Mouse (Mus musculus): ENCODE data around the gene Nup214. TPM values are rescaled to one million over a fixed set of nuclear protein-coding genes. Genes with fewer than 3 reads are reported as not detected.

Nup214 gene
- polyA plus RNA-seq (2015; fragmentation: Nextera tagmentation; extraction: Ambion mirVana) = 82.9 and 86.7 TPM in 2 replicates

DNA sequence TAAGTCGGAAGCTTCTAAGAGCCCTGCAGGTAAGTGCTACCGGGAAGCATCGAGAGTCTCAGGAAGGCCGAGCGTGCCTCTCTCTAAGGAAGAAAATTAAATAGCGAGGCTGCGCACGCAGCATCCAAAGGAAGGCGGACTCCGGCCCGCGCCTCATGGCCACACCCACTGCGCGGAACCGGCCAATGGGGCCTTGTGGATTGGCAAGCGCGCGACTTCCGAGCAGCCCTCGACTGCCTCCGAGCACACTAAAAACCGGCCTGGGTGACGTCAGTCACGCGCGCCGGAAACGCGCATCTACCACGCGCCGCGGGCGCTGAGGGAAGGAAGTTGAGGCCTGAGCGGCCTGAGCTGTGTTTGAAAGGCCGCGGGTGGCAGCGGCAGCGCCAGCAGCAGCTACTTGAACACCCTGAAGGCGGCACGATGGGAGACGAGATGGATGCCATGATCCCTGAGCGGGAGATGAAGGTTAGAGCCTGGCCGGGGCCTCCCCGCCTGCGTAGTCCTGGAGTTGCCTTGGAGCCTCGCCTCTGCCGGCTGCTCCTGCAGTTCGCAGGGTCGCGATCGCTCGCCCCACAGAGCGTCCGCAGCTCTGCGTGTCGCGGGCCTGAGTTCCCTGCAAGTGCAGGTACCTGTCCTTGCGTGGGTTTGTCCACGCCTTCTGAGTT is at the start of gene Nup214:
Gene Nup214, plus strand, starts transcription at position 296 of the 668 bp plus-strand sequence.
- Histone ChIP-seq H3K27ac (peak within 1 kb of the TSS; percentile 70), H3K4me3 (peak within 1 kb of the TSS; percentile 95), H3K4me1 (peaks cover 15% of the 10 kb centered on the region), H3K9me3 (no peaks in the 10 kb centered on the region), H3K4me2 (peak within 1 kb of the TSS; percentile 84), H3K9ac (peak within 1 kb of the TSS; percentile 97), H3K36me3 (peaks cover 28% of the 10 kb centered on the region), H3K27me3 (no peaks in the 10 kb centered on the region)
- peak; percentile 100 for ATAC-seq (ENCODE audit: borderline replicate concordance, extremely low read depth, low FRiP score, low TSS enrichment)
- under 1% methylated on average over 56 of the region's 60 CpGs for WGBS

DNA sequence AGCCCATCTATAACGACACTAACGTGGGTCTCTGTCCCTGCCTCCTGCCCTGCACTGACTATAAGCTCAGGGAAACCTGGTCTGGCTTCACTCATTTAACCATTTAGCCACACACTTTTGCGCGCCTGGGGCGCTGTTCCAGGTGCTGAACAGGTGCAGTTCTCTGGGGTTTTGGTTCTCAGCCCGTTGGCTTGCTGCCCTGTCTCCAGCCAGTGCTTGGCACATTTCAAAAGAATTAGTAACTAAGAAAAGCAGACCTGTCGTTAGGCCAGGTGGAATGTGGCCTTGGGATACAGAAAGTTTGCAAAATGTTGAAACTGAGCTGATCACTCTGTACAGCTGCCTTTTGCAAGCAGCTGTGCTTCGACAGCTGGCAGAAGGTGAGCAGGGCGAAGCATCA is 49.4 kb upstream of the Nup214 start:
- Histone ChIP-seq H3K27me3 (peaks cover 7% of the 10 kb centered on the region; the same call in 1 of the 2 replicates), H3K27ac (no peak overlapping the region), H3K36me3 (no peaks in the 10 kb centered on the region), H3K9ac (no peak overlapping the region), H3K4me3 (no peak overlapping the region), H3K4me2 (no peak overlapping the region), H3K4me1 (no peaks in the 10 kb centered on the region), H3K9me3 (no peaks in the 10 kb centered on the region)
- WGBS = 26% methylated on average over 9 of the region's 9 CpGs
- no peak for ATAC-seq (ENCODE audit: borderline replicate concordance, extremely low read depth, low FRiP score, low TSS enrichment)

DNA sequence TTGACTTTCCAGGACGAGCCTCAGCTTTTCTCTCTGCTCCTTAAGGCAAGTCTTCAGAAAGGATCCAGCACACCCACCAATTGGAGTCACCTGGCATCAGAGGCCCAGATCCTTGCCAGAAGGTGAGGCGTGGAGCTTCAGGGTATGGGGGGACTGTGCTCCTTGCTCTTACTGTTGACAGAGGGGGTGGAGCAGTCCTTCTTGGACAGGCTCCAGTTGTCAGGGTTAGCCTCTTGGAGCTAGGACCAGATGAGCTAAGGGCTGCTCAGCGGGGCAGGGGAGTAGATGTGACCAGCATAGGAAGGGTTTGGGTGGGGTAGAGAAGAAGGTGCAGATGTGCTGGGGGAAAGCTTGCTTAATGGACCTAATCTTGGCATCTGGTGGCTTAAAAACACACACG is 48.3 kb upstream of the Nup214 start:
- no peaks in the 10 kb centered on the region for H3K36me3 ChIP-seq

DNA sequence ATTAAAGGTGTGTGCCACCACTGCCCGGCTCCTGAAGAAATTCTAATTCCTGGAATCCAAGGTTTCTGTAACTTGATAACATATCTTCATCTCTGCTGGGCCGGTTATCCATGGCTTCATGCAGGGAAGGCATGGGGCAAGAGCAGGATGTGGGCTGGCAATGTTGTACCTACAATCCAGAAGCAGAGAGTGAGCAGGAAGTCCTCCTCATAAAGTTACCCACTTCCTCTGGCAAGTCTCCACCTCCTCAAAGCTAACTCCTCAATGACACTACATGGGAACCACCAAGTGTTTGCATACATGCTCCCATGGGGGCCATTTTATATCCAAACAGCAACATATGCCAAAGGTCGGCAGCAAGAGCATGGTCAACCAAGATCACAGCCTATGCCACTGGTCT is 44.6 kb upstream of the Nup214 start:
- ATAC-seq (ENCODE audit: borderline replicate concordance, extremely low read depth, low FRiP score, low TSS enrichment) = no peak
- Histone ChIP-seq H3K4me3 (no peak overlapping the region), H3K36me3 (no peaks in the 10 kb centered on the region), H3K9me3 (no peaks in the 10 kb centered on the region), H3K27me3 (no peaks in the 10 kb centered on the region), H3K9ac (no peak overlapping the region), H3K27ac (no peak overlapping the region), H3K4me1 (no peaks in the 10 kb centered on the region), H3K4me2 (no peak overlapping the region)
- 83% methylated on average over 3 of the region's 3 CpGs for WGBS

More for the DNA sequence above, 48.3 kb upstream of the Nup214 start:
- peaks cover 2% of the 10 kb centered on the region; the same call in 1 of the 2 replicates for H3K27me3 ChIP-seq
- H3K4me2 ChIP-seq = no peak overlapping the region
- no peak overlapping the region for H3K4me3 ChIP-seq
- no peak overlapping the region for H3K9ac ChIP-seq
- H3K9me3 ChIP-seq = no peaks in the 10 kb centered on the region
- H3K4me1 ChIP-seq = no peaks in the 10 kb centered on the region
- WGBS = 34% methylated on average over 4 of the region's 4 CpGs
- no peak overlapping the region for H3K27ac ChIP-seq
- ATAC-seq (ENCODE audit: borderline replicate concordance, extremely low read depth, low FRiP score, low TSS enrichment) = no peak

DNA sequence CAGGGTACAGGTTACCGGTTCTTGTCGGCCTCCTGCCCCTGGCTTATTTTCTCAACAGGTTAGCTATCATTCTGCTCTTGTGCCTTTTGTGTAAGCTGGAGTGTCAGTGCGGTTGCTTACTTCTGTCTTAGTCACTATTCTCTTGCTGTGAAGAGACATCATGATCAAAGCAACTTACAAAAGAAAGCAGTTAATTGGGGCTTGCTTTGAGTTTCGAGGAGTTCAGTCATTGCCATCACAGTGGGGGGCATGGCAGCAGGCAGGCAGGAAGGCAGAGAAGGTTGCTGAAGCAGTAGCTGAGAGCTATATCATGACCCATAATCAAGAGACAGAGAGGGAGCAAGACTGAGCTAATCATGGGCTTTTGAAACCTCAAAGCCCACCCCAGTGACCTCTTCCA is 39.7 kb upstream of the Nup214 start:
- no peak for ATAC-seq (ENCODE audit: borderline replicate concordance, extremely low read depth, low FRiP score, low TSS enrichment)
- Histone ChIP-seq H3K9me3 (no peaks in the 10 kb centered on the region), H3K4me1 (no peaks in the 10 kb centered on the region), H3K9ac (no peak overlapping the region), H3K27me3 (no peaks in the 10 kb centered on the region), H3K27ac (no peak overlapping the region), H3K36me3 (no peaks in the 10 kb centered on the region), H3K4me2 (no peak overlapping the region), H3K4me3 (no peak overlapping the region)
- WGBS = 49% methylated on average over 4 of the region's 4 CpGs

DNA sequence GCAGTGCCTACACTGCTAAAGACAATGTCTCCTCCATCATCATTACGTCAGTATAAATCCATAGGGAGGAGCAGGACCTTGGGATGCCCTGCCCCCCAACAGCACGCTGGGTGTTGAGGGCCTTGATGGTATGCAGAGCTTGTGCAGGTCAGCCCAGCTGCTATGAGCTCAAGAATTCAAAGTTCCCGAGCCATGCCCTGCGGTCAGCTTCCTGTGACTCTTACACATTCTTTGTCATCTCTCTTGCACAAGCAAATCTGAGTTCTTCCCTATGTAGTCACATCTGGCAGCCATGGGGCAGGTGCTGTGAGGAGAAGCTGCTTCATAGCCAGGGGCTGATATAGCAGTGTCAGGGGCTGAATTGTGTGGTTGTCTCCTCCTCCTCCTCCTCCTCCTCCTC is 39.2 kb upstream of the Nup214 start:
- Histone ChIP-seq H3K4me3 (no peak overlapping the region), H3K4me1 (no peaks in the 10 kb centered on the region), H3K9ac (no peak overlapping the region), H3K27ac (no peak overlapping the region), H3K27me3 (no peaks in the 10 kb centered on the region), H3K4me2 (no peak overlapping the region), H3K36me3 (no peaks in the 10 kb centered on the region), H3K9me3 (no peaks in the 10 kb centered on the region)
- WGBS = 31% methylated on average over 4 of the region's 4 CpGs
- ATAC-seq (ENCODE audit: borderline replicate concordance, extremely low read depth, low FRiP score, low TSS enrichment) = 0 out of 2 replicates have a peak, but pooled peaks have one; percentile 31

DNA sequence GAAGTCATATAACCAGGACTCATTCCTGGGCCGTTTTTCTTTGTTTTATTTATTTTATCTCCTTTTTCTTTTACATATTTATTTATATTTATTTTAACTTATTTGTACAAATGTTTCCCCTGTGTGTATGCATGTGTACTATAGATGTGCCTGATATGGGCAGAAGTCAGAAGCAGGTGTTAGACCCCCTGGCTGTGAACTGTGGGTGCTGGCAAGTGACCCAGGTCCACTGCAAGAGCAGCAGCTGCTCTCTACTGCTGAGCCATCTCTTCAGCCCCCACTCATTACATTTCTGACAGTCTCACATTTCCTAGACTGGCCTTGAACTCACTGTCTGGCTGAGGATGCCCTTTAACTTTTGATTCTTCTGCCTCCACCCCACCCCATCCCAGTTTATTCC is 35.9 kb upstream of the Nup214 start:
- Histone ChIP-seq H3K27ac (no peak overlapping the region), H3K27me3 (no peaks in the 10 kb centered on the region), H3K9ac (no peak overlapping the region), H3K4me3 (no peak overlapping the region), H3K4me2 (no peak overlapping the region), H3K4me1 (no peaks in the 10 kb centered on the region), H3K9me3 (no peaks in the 10 kb centered on the region), H3K36me3 (no peaks in the 10 kb centered on the region)
- no peak for ATAC-seq (ENCODE audit: borderline replicate concordance, extremely low read depth, low FRiP score, low TSS enrichment)
- 50% methylated on average over 1 of the region's 1 CpGs for WGBS

DNA sequence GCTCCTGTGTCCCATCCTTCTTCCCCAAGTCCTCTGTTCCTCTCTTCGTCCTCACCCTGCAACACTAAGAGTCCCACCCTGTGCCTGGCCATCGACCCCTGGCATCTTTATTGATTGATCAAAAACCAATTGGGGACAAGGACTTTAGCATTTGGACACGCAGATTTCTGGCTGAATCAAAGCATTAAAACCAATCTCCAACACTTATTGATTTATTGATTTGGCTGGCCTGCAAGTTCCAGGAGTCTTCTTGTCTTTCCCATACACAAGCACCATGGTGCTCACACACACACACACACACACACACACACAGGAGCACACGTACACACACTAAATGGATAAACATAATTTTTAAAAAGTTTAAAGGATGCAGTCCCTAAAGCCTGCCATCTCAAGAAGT is 31.2 kb upstream of the Nup214 start:
- no peaks in the 10 kb centered on the region for H3K4me1 ChIP-seq
- H3K4me2 ChIP-seq = no peak overlapping the region
- no peak for ATAC-seq (ENCODE audit: borderline replicate concordance, extremely low read depth, low FRiP score, low TSS enrichment)
- H3K27ac ChIP-seq = no peak overlapping the region
- no peaks in the 10 kb centered on the region for H3K36me3 ChIP-seq
- H3K9me3 ChIP-seq = no peaks in the 10 kb centered on the region
- H3K27me3 ChIP-seq = no peaks in the 10 kb centered on the region
- 66% methylated on average over 4 of the region's 4 CpGs for WGBS
- H3K9ac ChIP-seq = no peak overlapping the region
- no peak overlapping the region for H3K4me3 ChIP-seq

DNA sequence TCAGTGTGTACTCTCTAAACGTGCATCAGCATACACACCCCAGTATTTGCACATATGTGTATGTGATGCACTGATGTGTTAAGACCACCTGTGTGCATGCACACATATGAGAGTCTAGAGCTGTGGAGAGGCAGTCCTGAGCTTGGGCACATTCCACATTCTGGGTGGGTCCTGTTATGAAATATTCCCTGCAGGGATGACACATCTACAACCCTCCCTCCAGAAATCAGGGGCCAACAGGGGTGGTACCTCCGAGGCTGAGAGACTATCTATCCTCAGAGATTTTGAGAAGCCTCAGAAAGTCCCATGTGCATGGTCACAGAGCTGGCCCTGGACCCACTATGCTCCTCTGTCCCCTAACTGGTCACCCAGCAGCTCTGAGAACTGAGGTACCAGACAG is 28.7 kb upstream of the Nup214 start:
- 54% methylated on average over 2 of the region's 2 CpGs for WGBS

DNA sequence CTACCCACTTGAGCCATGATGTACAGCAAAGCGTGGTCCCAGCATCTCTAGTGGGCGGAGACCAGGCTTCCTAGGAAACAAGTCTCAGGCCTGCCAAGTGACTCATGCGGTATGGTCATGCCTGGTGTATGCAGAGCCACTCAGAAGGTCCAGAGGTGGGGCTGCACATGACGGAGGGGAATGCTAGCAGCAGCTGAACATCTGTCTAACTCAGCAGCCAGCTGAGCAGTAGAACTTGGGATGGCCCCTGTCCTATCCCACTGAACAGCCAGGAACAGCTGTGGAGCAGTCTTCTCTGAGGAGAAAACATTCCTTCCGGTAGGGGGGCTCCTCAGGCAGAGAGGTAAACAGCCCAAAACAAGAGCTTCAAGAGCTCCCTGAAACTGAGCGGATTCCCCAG is 25.8 kb upstream of the Nup214 start:
- ATAC-seq (ENCODE audit: borderline replicate concordance, extremely low read depth, low FRiP score, low TSS enrichment) = no peak
- Histone ChIP-seq H3K27ac (no peak overlapping the region), H3K4me3 (no peak overlapping the region), H3K36me3 (no peaks in the 10 kb centered on the region), H3K9ac (no peak overlapping the region), H3K4me2 (no peak overlapping the region), H3K4me1 (peaks cover 9% of the 10 kb centered on the region), H3K27me3 (peaks cover 10% of the 10 kb centered on the region), H3K9me3 (no peaks in the 10 kb centered on the region)
- whole genome bisulfite sequencing = 58% methylated on average over 6 of the region's 6 CpGs

More for the DNA sequence above, 28.7 kb upstream of the Nup214 start:
- Histone ChIP-seq H3K27ac (no peak overlapping the region), H3K4me2 (no peak overlapping the region), H3K9ac (no peak overlapping the region), H3K4me3 (no peak overlapping the region), H3K36me3 (no peaks in the 10 kb centered on the region), H3K27me3 (peaks cover 10% of the 10 kb centered on the region), H3K9me3 (no peaks in the 10 kb centered on the region), H3K4me1 (peaks cover 4% of the 10 kb centered on the region)
- no peak for ATAC-seq (ENCODE audit: borderline replicate concordance, extremely low read depth, low FRiP score, low TSS enrichment)

DNA sequence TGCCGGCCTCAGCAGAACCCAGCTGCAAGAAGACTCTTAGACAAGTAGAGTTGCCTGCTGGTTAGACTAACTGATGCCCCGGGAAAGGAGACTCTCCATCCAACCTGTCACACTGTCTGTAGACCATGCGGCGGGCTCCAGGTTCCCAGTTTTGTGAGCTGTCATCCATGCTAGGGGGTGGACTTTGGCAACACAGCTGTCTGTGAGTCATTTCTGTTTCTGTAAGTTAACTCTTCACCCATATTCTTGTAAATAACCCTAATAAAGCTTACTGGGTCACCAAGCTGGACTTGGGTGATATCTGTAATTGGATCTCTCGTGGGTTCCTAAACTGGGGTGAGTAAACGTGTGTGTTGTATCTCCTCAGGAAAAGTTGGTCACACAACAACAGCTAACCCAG is 25.4 kb upstream of the Nup214 start:
- no peak overlapping the region for H3K9ac ChIP-seq
- peaks cover 9% of the 10 kb centered on the region for H3K4me1 ChIP-seq
- H3K27me3 ChIP-seq = peaks cover 10% of the 10 kb centered on the region
- H3K36me3 ChIP-seq = no peaks in the 10 kb centered on the region
- ATAC-seq (ENCODE audit: borderline replicate concordance, extremely low read depth, low FRiP score, low TSS enrichment) = no peak
- 65% methylated on average over 6 of the region's 6 CpGs for WGBS
- no peak overlapping the region for H3K4me3 ChIP-seq
- H3K27ac ChIP-seq = no peak overlapping the region
- no peaks in the 10 kb centered on the region for H3K9me3 ChIP-seq
- no peak overlapping the region for H3K4me2 ChIP-seq

DNA sequence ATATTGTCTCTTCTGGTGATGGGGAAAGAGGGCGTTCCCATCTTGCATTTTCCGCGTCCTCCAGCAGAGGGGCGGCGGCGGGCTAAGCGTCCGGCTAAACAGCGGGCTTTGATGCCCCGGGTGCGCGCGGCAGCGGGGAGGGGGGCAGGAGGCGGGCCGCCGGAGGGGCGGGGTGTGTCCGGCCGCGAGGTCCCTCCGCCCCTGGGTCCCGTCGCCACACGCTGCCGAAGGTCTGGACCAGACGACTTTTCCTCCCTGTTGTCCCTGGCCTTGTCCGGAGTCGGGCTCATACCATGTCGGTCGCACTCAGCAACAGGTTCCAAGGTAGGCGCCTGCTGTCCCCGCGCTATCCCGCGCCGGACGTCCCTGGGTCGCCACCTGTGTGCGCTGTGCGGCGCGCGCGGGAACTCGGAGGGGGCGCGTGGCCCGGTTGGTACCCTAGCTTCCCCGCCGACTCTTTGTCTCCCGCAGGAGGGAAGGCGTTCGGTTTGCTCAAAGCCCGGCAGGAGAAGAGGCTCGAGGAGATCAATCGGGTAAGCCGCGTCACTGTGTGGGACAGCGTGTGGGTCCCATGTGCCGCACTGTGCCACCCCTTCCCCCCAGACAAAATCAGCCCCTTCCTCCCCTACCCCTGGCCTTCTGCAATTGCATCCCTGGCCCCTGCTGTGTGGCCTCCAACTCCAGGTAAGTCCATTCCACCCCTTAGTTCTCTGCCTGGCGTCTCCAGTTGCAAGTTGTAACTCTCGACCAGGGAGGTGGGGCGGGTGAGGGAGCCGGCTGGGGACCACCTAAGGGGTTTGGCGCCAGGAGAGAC is 24.0 kb upstream of the Nup214 start, which contains the start of gene Aif1l:
Gene Aif1l, plus strand, starts transcription at position 82 of the 814 bp plus-strand sequence.
- Histone ChIP-seq H3K27me3 (peaks cover 10% of the 10 kb centered on the region), H3K9ac (peak within 1 kb of the TSS; percentile 66)

More for the DNA sequence above, 24.0 kb upstream of the Nup214 start, which contains the start of gene Aif1l:
- H3K9me3 ChIP-seq = no peaks in the 10 kb centered on the region
- no peak within 1 kb of the TSS for H3K27ac ChIP-seq
- H3K4me3 ChIP-seq = peak within 1 kb of the TSS; percentile 63
- ATAC-seq (ENCODE audit: borderline replicate concordance, extremely low read depth, low FRiP score, low TSS enrichment) = peak; percentile 78
- H3K4me1 ChIP-seq = peaks cover 9% of the 10 kb centered on the region
- under 1% methylated on average over 62 of the region's 66 CpGs for WGBS
- H3K36me3 ChIP-seq = no peaks in the 10 kb centered on the region
- peak within 1 kb of the TSS; percentile 97 for H3K4me2 ChIP-seq
